Mouse (Mus musculus) mouse embryonic stem cell (cell line): Measurements from ENCODE around the gene Krt77.

ENCODE experiments used
- in situ Hi-C, 2 experiments: fragments of 300-500 bp; cut with MboI; formaldehyde crosslinking; loops; 1 replicate in 1 of 2; 3 replicates in 1 of 2; pipeline ENCODE4 v1.14.3; 2019 to 2020; ENCODE audit warnings: low sequenced_read_pairs in 2 of 2, low pct_unique_long_range_greater_than_20kb in 1 of 2, mixed read lengths in 1 of 2; ENCODE audit not compliant: unreplicated experiment in 1 of 2

Gene Krt77

GRCm38 (mm10) chr15:101869431-101869830, at the start of gene Krt77:
Krt77 (minus strand) TSS chr15:101869705.
- in situ Hi-C loops = no loop called here

GRCm38 (mm10) chr15:101916072-101916471, 46.6 kb upstream of the Krt77 start:
- in situ Hi-C loops = no loop called here

GRCm38 (mm10) chr15:101904849-101905248, 35.3 kb upstream of the Krt77 start:
- in situ Hi-C loops = no loop called here

GRCm38 (mm10) chr15:101902171-101903149, 33.0 kb upstream of the Krt77 start:
- in situ Hi-C loops = no loop called here

GRCm38 (mm10) chr15:101895216-101895615, 25.7 kb upstream of the Krt77 start:
- in situ Hi-C loops = no loop called here

- in situ Hi-C loops = no loop called here
Observed at GRCm38 (mm10) chr15:101892820-101893219, 23.3 kb upstream of the Krt77 start, which contains the start of gene Krt76. Krt76 (minus strand) TSS chr15:101892920.

- in situ Hi-C loops = no loop called here
Observed at GRCm38 (mm10) chr15:101879776-101880175, 10.3 kb upstream of the Krt77 start.

- in situ Hi-C loops = no loop called here
Observed at GRCm38 (mm10) chr15:101878041-101878440, 8.5 kb upstream of the Krt77 start.

GRCm38 (mm10) chr15:101874383-101874782, 4.9 kb upstream of the Krt77 start:
- in situ Hi-C loops = no loop called here

- in situ Hi-C loops = no loop called here
Observed at GRCm38 (mm10) chr15:101873231-101873630, 3.7 kb upstream of the Krt77 start.

- in situ Hi-C loops = no loop called here
Observed at GRCm38 (mm10) chr15:101866754-101867153, 2.8 kb downstream of the Krt77 start.

GRCm38 (mm10) chr15:101860421-101861130, 8.9 kb downstream of the Krt77 start:
- in situ Hi-C loops = no loop called here

- in situ Hi-C loops = no loop called here
Observed at GRCm38 (mm10) chr15:101859735-101860170, 9.8 kb downstream of the Krt77 start.

- in situ Hi-C loops = no loop called here
Observed at GRCm38 (mm10) chr15:101858673-101859425, 10.7 kb downstream of the Krt77 start.

- in situ Hi-C loops = no loop called here
Observed at GRCm38 (mm10) chr15:101856696-101857095, 12.8 kb downstream of the Krt77 start.

GRCm38 (mm10) chr15:101855732-101856131, 13.8 kb downstream of the Krt77 start:
- in situ Hi-C loops = no loop called here

GRCm38 (mm10) chr15:101854294-101854693, 15.2 kb downstream of the Krt77 start:
- in situ Hi-C loops = no loop called here

- in situ Hi-C loops = no loop called here
Observed at GRCm38 (mm10) chr15:101852571-101852970, 16.9 kb downstream of the Krt77 start.

- in situ Hi-C loops = no loop called here
Observed at GRCm38 (mm10) chr15:101850694-101851093, 18.8 kb downstream of the Krt77 start, which contains the start of gene Krt1. Krt1 (minus strand) TSS chr15:101850794.
